Mouse (Mus musculus): ENCODE results near the gene Ebf1. TPM values are rescaled to one million over a fixed set of nuclear protein-coding genes. Genes with fewer than 3 reads are reported as not detected.

The Ebf1 gene
- polyA plus RNA-seq, 1 experiment from 2014 or later = 54.5 TPM

DNA sequence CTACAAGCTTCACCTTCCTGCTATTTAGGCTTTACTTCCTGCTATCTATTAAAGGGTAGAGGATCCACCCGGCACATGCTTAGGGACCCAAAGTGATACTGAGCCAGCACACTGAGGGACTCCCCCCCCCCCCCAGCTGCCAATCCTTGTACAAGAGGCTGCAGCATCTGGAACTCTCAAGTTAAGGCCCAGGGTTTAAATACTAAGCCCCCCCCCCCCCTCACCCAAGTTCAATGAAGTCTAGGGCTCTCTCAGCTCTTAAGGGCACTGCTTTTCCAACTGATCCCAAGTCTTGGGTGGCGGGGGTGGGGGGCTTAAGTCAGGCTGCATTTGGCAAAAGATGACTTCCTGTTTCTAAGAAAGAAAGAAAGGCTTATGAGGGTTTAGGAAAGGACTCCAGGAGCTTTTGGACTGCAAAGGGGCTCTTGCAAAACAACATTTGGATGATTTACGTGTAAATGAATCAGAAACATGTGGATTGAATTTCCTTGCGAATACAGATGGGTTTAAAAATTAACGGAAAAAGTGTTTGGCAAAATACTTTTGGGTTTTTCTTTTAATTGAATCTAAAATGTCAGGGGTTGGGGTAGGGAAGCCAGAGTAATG lies 385.7 kb downstream of the Ebf1 start:
- Histone ChIP-seq H3K27me3 (replicated peaks; ENCODE audit: control insufficient read depth, insufficient read depth, low read length) (no peaks in the 10 kb centered on the region), H3K27ac (replicated peaks; ENCODE audit: low read depth, low read length) (peak overlapping the region; percentile 62), H3K4me3 (ENCODE audit: low read depth, low read length) (no peak overlapping the region), H3K9ac (ENCODE audit: low read depth, low read length) (no peak overlapping the region), H3K9me3 (ENCODE audit: control insufficient read depth, low read length) (no peaks in the 10 kb centered on the region), H3K36me3 (ENCODE audit: control insufficient read depth, insufficient read depth, low read length) (peaks cover 16% of the 10 kb centered on the region; the same call in 1 of the 2 replicates), H3K4me2 (ENCODE audit: low read depth, low read length) (0 out of 2 replicates have a peak overlapping the region, but pooled peaks have one; percentile 12), H3K4me1 (ENCODE audit: control insufficient read depth, insufficient read depth, low read length) (peaks cover 22% of the 10 kb centered on the region)
- 32% methylated on average over 5 of the region's 5 CpGs for WGBS
- peak; percentile 80 for DNase-seq (ENCODE audit: low spot score)
- no peak for ATAC-seq (ENCODE audit: low read depth)

DNA sequence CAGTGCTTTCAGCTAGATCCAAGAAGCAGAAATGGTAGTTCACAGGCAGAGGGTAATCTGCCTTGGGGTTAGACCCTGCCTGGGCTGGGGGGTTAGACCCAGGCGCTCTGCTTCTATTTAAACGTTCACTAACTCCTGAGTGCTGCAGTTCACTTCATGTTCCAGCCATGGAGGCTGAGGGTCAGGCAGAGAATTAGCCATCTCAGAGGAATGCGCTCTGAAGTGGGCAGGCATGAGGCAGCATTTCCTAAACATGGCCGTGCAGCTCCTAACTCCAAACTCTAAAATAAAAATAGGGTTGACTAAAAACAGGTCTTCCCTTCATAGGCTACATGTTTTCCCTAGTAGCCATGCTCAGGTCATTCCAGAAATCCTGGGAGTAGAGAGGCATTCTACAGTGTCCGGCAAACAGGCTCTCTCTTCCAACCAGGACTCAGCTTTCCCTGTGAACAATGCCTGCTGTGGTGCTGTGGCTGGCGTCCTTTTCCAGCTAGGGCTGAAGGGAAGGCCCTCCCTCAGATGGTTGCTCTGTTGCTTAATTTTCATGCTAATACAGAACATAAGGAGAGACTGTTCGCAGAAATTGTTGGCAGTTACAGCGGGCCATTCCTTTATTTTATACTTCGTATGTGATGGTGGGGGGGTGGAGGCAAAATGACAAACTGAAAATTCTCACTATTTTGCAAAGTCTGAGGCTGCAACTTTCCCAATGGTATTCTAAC lies 386.8 kb downstream of the Ebf1 start:
- H3K27me3 ChIP-seq (replicated peaks; ENCODE audit: control insufficient read depth, insufficient read depth, low read length) = no peaks in the 10 kb centered on the region
- H3K9me3 ChIP-seq (ENCODE audit: control insufficient read depth, low read length) = no peaks in the 10 kb centered on the region
- H3K9ac ChIP-seq (ENCODE audit: low read depth, low read length) = no peak overlapping the region
- no peak overlapping the region for H3K4me3 ChIP-seq (ENCODE audit: low read depth, low read length)
- 33% methylated on average over 9 of the region's 9 CpGs for WGBS
- H3K27ac ChIP-seq (replicated peaks; ENCODE audit: low read depth, low read length) = peak overlapping the region; percentile 62
- DNase-seq (ENCODE audit: low spot score) (peak; percentile 80), ATAC-seq (ENCODE audit: low read depth) (peak; percentile 47; the same call in 1 of the 2 replicates)
- no peak overlapping the region for H3K4me2 ChIP-seq (ENCODE audit: low read depth, low read length)
- H3K36me3 ChIP-seq (ENCODE audit: control insufficient read depth, insufficient read depth, low read length) = peaks cover 17% of the 10 kb centered on the region; the same call in 1 of the 2 replicates
- H3K4me1 ChIP-seq (ENCODE audit: control insufficient read depth, insufficient read depth, low read length) = peaks cover 22% of the 10 kb centered on the region

DNA sequence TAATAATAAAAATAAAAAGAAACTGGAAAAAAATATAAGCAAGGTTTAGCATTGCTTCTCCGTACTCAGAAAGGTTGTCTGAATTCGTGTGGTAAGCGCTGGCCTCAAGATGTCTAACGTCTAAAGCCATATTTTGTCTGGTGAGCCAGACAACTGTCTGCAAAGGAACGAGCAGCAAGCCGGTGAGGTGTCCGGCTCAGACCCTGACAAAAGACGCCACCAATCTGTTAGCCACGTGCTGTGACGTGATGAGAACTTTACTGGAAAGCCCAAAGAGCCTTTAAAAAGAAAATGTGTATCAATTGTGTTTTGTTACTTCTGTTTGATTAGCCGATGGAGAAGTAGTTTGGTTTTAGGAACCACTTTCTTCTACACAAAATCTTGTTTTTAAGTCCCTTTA lies 390.2 kb downstream of the Ebf1 start:
- Histone ChIP-seq H3K4me1 (ENCODE audit: control insufficient read depth, insufficient read depth, low read length) (peaks cover 17% of the 10 kb centered on the region), H3K9me3 (ENCODE audit: control insufficient read depth, low read length) (peaks cover 4% of the 10 kb centered on the region), H3K36me3 (ENCODE audit: control insufficient read depth, insufficient read depth, low read length) (0 out of 2 replicates have a peak, but pooled peaks cover 7% of the 10 kb centered on the region), H3K27me3 (replicated peaks; ENCODE audit: control insufficient read depth, insufficient read depth, low read length) (no peaks in the 10 kb centered on the region), H3K4me2 (ENCODE audit: low read depth, low read length) (0 out of 2 replicates have a peak overlapping the region, but pooled peaks have one; percentile 42), H3K4me3 (ENCODE audit: low read depth, low read length) (no peak overlapping the region), H3K27ac (replicated peaks; ENCODE audit: low read depth, low read length) (no peak overlapping the region), H3K9ac (ENCODE audit: low read depth, low read length) (no peak overlapping the region)
- ATAC-seq (ENCODE audit: low read depth) (no peak), DNase-seq (ENCODE audit: low spot score) (no peak)
- 58% methylated on average over 11 of the region's 11 CpGs for WGBS

DNA sequence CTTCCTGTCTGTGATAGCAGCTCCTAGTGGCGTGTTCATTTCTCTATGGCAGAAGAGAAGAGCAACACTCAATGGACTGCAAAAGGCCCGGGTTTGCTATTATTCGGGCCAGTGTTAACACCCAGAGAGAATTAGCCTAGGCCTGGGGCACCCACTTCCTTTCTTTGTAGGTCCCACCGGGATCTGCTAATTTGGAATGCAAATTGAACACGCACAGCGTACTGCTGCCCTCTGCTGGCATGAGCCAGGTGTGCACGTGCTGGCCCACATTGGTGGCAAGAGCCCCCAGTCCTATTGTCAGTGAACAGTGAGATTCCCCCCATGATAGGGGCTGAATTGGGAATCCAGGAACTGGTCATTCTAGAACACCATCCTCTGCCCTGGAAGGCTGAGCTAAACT lies 391.0 kb downstream of the Ebf1 start:
- Histone ChIP-seq H3K4me2 (ENCODE audit: low read depth, low read length) (peak overlapping the region; percentile 42), H3K4me1 (ENCODE audit: control insufficient read depth, insufficient read depth, low read length) (peaks cover 9% of the 10 kb centered on the region), H3K4me3 (ENCODE audit: low read depth, low read length) (peak overlapping the region; percentile 17; the same call in 1 of the 2 replicates), H3K27ac (replicated peaks; ENCODE audit: low read depth, low read length) (no peak overlapping the region), H3K9ac (ENCODE audit: low read depth, low read length) (no peak overlapping the region), H3K27me3 (replicated peaks; ENCODE audit: control insufficient read depth, insufficient read depth, low read length) (no peaks in the 10 kb centered on the region), H3K36me3 (ENCODE audit: control insufficient read depth, insufficient read depth, low read length) (0 out of 2 replicates have a peak, but pooled peaks cover 7% of the 10 kb centered on the region), H3K9me3 (ENCODE audit: control insufficient read depth, low read length) (peaks cover 4% of the 10 kb centered on the region)
- DNase-seq (ENCODE audit: low spot score) (peak; percentile 77), ATAC-seq (ENCODE audit: low read depth) (peak; percentile 53; the same call in 1 of the 2 replicates)
- 9% methylated on average over 7 of the region's 7 CpGs for WGBS

DNA sequence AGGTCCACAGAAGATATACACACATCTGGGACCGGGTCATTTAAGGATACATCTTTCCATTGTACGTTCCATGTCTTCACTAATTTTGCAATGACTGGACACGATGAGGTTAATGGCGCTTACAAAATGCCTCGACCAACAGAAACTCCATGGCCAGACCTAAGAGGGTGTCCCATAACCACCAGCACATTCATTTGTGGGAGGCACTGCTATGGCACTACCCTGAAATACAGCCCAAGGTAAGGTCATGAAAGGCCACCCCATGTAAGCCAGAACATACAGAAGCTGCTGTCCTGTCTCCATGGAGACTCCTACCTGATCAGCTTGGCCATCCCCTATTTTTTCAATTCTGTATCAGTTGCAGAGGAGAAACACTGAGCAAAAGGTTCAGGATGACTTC lies 391.6 kb downstream of the Ebf1 start:
- H3K4me2 ChIP-seq (ENCODE audit: low read depth, low read length) = no peak overlapping the region
- 82% methylated on average over 5 of the region's 5 CpGs for WGBS
- H3K27ac ChIP-seq (replicated peaks; ENCODE audit: low read depth, low read length) = no peak overlapping the region
- ATAC-seq (ENCODE audit: low read depth) = no peak
- H3K4me1 ChIP-seq (ENCODE audit: control insufficient read depth, insufficient read depth, low read length) = peaks cover 3% of the 10 kb centered on the region; the same call in 1 of the 2 replicates
- 0 out of 2 replicates have a peak, but pooled peaks cover 7% of the 10 kb centered on the region for H3K36me3 ChIP-seq (ENCODE audit: control insufficient read depth, insufficient read depth, low read length)
- H3K9me3 ChIP-seq (ENCODE audit: control insufficient read depth, low read length) = peaks cover 7% of the 10 kb centered on the region
- DNase-seq (ENCODE audit: low spot score) = no peak
- no peaks in the 10 kb centered on the region for H3K27me3 ChIP-seq (replicated peaks; ENCODE audit: control insufficient read depth, insufficient read depth, low read length)
- no peak overlapping the region for H3K4me3 ChIP-seq (ENCODE audit: low read depth, low read length)
- no peak overlapping the region for H3K9ac ChIP-seq (ENCODE audit: low read depth, low read length)

DNA sequence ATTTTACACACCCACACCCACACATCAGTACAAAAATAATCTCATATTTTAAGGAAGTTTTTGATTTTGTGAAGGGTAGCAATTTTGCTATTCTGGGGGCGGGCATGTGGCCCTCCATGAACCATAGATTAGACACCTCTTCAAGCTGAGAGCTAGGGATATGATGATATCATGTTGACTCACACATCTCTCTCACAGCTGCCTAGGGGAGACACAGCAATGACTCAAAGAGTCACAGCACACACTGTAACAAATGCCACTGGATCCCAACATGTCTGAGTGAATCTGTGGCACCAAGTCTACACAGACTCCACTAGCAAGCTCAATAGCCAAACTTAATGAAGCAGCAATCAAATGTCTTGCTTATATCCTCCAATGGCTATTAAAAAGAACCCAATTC lies 395.0 kb downstream of the Ebf1 start:
- Histone ChIP-seq H3K9me3 (ENCODE audit: control insufficient read depth, low read length) (peaks cover 10% of the 10 kb centered on the region), H3K27me3 (replicated peaks; ENCODE audit: control insufficient read depth, insufficient read depth, low read length) (no peaks in the 10 kb centered on the region), H3K4me2 (ENCODE audit: low read depth, low read length) (no peak overlapping the region), H3K9ac (ENCODE audit: low read depth, low read length) (no peak overlapping the region), H3K36me3 (ENCODE audit: control insufficient read depth, insufficient read depth, low read length) (0 out of 2 replicates have a peak, but pooled peaks cover 3% of the 10 kb centered on the region), H3K27ac (replicated peaks; ENCODE audit: low read depth, low read length) (no peak overlapping the region), H3K4me1 (ENCODE audit: control insufficient read depth, insufficient read depth, low read length) (no peaks in the 10 kb centered on the region; the same call in 1 of the 2 replicates), H3K4me3 (ENCODE audit: low read depth, low read length) (no peak overlapping the region)
- 94% methylated on average over 1 of the region's 1 CpGs for WGBS
- ATAC-seq (ENCODE audit: low read depth) (no peak), DNase-seq (ENCODE audit: low spot score) (no peak)

DNA sequence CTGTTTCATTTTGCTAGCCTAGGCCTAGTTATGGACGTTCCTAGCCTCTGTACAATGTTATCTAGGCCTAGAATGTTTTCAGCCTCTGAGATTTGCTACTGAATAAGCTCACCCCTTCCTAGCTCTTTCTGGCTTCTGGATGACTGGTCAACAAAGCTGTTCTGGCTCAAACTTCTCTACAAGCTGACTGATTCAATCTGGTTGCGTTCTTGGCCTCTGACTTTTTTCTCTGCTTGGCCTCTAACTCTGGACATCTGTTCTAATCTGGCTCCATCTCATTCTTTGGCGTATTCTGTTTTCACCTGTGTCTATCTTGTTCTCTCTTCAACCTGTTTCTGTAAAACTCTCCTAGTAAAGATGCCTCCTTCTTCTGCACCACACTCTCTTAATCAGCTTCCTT lies 400.4 kb downstream of the Ebf1 start:
- peaks cover 6% of the 10 kb centered on the region; the same call in 1 of the 2 replicates for H3K9me3 ChIP-seq (ENCODE audit: control insufficient read depth, low read length)
- no peaks in the 10 kb centered on the region for H3K4me1 ChIP-seq (ENCODE audit: control insufficient read depth, insufficient read depth, low read length)
- ATAC-seq (ENCODE audit: low read depth) (no peak), DNase-seq (ENCODE audit: low spot score) (no peak)
- H3K4me2 ChIP-seq (ENCODE audit: low read depth, low read length) = no peak overlapping the region
- no peaks in the 10 kb centered on the region for H3K27me3 ChIP-seq (replicated peaks; ENCODE audit: control insufficient read depth, insufficient read depth, low read length)
- no peak overlapping the region for H3K27ac ChIP-seq (replicated peaks; ENCODE audit: low read depth, low read length)
- no peaks in the 10 kb centered on the region for H3K36me3 ChIP-seq (ENCODE audit: control insufficient read depth, insufficient read depth, low read length)
- no peak overlapping the region for H3K4me3 ChIP-seq (ENCODE audit: low read depth, low read length)
- 81% methylated on average over 3 of the region's 3 CpGs for WGBS
- H3K9ac ChIP-seq (ENCODE audit: low read depth, low read length) = no peak overlapping the region

DNA sequence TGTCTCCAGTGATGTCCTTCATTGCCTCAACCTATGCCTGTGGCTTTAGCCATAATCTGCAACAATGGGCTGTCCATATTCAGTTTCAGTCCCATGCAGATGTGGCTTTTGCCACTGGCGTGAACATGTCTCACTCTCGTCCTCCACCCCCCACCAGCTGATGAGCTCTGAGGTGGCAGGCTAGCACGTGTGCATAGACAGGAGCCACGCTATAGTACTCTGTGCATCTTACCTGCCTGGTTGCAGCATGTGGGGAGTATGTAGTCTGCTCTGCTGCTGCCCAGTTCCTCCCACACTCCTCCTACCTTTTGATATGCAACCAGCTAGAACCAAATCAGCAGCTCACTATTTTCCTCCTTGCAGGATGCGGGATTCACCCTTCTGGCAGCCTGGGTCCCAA lies 408.9 kb downstream of the Ebf1 start:
- no peak for ATAC-seq (ENCODE audit: low read depth)
- no peaks in the 10 kb centered on the region for H3K27me3 ChIP-seq (replicated peaks; ENCODE audit: control insufficient read depth, insufficient read depth, low read length)
- no peaks in the 10 kb centered on the region for H3K9me3 ChIP-seq (ENCODE audit: control insufficient read depth, low read length)
- H3K27ac ChIP-seq (replicated peaks; ENCODE audit: low read depth, low read length) = no peak overlapping the region
- no peak overlapping the region for H3K9ac ChIP-seq (ENCODE audit: low read depth, low read length)
- 91% methylated on average over 5 of the region's 5 CpGs for WGBS
- no peaks in the 10 kb centered on the region for H3K36me3 ChIP-seq (ENCODE audit: control insufficient read depth, insufficient read depth, low read length)
- DNase-seq (ENCODE audit: low spot score) = no peak
- peaks cover 7% of the 10 kb centered on the region; the same call in 1 of the 2 replicates for H3K4me1 ChIP-seq (ENCODE audit: control insufficient read depth, insufficient read depth, low read length)
- no peak overlapping the region for H3K4me3 ChIP-seq (ENCODE audit: low read depth, low read length)
- H3K4me2 ChIP-seq (ENCODE audit: low read depth, low read length) = no peak overlapping the region
